Mouse (Mus musculus) heart, postnatal 0 days (tissue): ENCODE results near the gene Lysmd1. TPM values are rescaled to one million over a fixed set of nuclear protein-coding genes. Genes with fewer than 3 reads are reported as not detected.
A peak's percentile ranks its signal among the peaks of the same experiment; 100 is the strongest.

ENCODE experiments used
- ATAC-seq: fragments of 200-750 bp; cut with Nextera tagmentation; 2 replicates; pipeline ENCODE4 v1.8.0; 2017; ENCODE audit warnings: low read depth, moderate number of reproducible peaks, moderate library complexity; ENCODE audit not compliant: insufficient read depth
- DNase-seq: peaks from one replicate; pipeline ENCODE4 v3.0.0-alpha.2; 2016; ENCODE audit warnings: low spot score
- H3K27ac ChIP-seq: fragments of 300-500 bp; sonication (generic); 2 replicates; pipeline ENCODE4 v1.5.1; 2014; ENCODE audit warnings: low read depth, mild to moderate bottlenecking
- H3K27me3 ChIP-seq: fragments of 300-500 bp; sonication (generic); 2 replicates; pipeline ENCODE4 v1.6.1; 2014; ENCODE audit warnings: low read length, mixed read lengths; ENCODE audit not compliant: control insufficient read depth, insufficient read depth
- H3K36me3 ChIP-seq: fragments of 300-500 bp; sonication (generic); replicated peaks from 2 replicates; pipeline ENCODE4 v1.6.1; 2014; ENCODE audit warnings: low read length, mixed read lengths; ENCODE audit not compliant: control insufficient read depth, insufficient read depth
- H3K4me1 ChIP-seq: fragments of 300-500 bp; sonication (generic); 2 replicates; pipeline ENCODE4 v1.6.1; 2014; ENCODE audit warnings: antibody characterized with exemption; ENCODE audit not compliant: control insufficient read depth, insufficient read depth
- H3K4me2 ChIP-seq: fragments of 300-500 bp; sonication (generic); 2 replicates; pipeline ENCODE4 v1.6.1; 2014; ENCODE audit warnings: low read depth, mild to moderate bottlenecking, low read length, moderate library complexity
- H3K4me3 ChIP-seq: fragments of 300-500 bp; sonication (generic); 2 replicates; pipeline ENCODE4 v1.5.1; 2014; ENCODE audit warnings: low read depth, low read length
- H3K9ac ChIP-seq: fragments of 300-500 bp; sonication (generic); replicated peaks from 2 replicates; pipeline ENCODE4 v1.6.1; 2014; ENCODE audit warnings: low read depth, low read length, mixed read lengths
- H3K9me3 ChIP-seq: fragments of 300-500 bp; sonication (generic); replicated peaks from 2 replicates; pipeline ENCODE4 v1.6.1; 2016; ENCODE audit warnings: low read length; ENCODE audit not compliant: control insufficient read depth
- CTCF ChIP-seq: IDR thresholded peaks from 2 replicates; pipeline ENCODE4 v1.5.1; 2016; ENCODE audit warnings: antibody characterized with exemption, control low read depth, low read depth
- EP300 ChIP-seq: IDR thresholded peaks from 2 replicates; pipeline ENCODE4 v1.6.1; 2016; ENCODE audit warnings: antibody characterized with exemption, low read depth
- WGBS: fragments of 180-500 bp; shearing (Covaris S2); extraction: QIAGEN DNeasy Blood & Tissue Kit; methylation state at CpG from one replicate; pipeline ENCODE4 v1.1.7; 2014; 5-methylcytosine and 5-hydroxymethylcytosine counted together
- polyA plus RNA-seq: library from polyadenylated mRNA; unstranded; fragments of >200 nt; fragmentation: Nextera tagmentation; extraction: Ambion mirVana; gene quantifications from 2 replicates; pipeline ENCODE4 v1.2.1, GENCODE M21; 2015
- total RNA-seq: library from RNA; depleted of rRNA; stranded (reverse); fragments of >200 nt; gene quantifications from 2 replicates; pipeline ENCODE4 v1.2.3, GENCODE M21; 2014; ENCODE audit warnings: low replicate concordance

Gene Lysmd1
- total and polyA plus RNA-seq, 2 experiments from 2014 or later = 6.1 to 8.7 TPM

- ATAC-seq (peak; percentile 78), DNase-seq (peak; percentile 69)
- no peak for TF ChIP-seq EP300
- peak; percentile 92 for TF ChIP-seq CTCF
- Histone ChIP-seq H3K9ac (no peak overlapping the region), H3K36me3 (no peaks in the 10 kb centered on the region), H3K27ac (no peak overlapping the region), H3K4me2 (no peak overlapping the region), H3K9me3 (no peaks in the 10 kb centered on the region), H3K27me3 (no peaks in the 10 kb centered on the region), H3K4me1 (no peaks in the 10 kb centered on the region), H3K4me3 (no peak overlapping the region)
- 8% methylated on average over 5 of the region's 5 CpGs for WGBS
These were observed 8.7 kb downstream of the Lysmd1 start for GRCm38 (mm10) chr3:95142617-95143011.

- Histone ChIP-seq H3K4me1 (no peaks in the 10 kb centered on the region), H3K9ac (no peak overlapping the region), H3K27me3 (no peaks in the 10 kb centered on the region), H3K27ac (no peak overlapping the region), H3K9me3 (no peaks in the 10 kb centered on the region), H3K4me3 (no peak overlapping the region), H3K4me2 (no peak overlapping the region), H3K36me3 (no peaks in the 10 kb centered on the region)
- 59% methylated on average over 3 of the region's 3 CpGs for WGBS
- TF ChIP-seq EP300 = no peak
- TF ChIP-seq CTCF = no peak
- DNase-seq (no peak), ATAC-seq (no peak)
These were observed 14.0 kb downstream of the Lysmd1 start for GRCm38 (mm10) chr3:95147924-95148323.

GRCm38 (mm10) chr3:95153874-95154273 is 20.0 kb downstream of the Lysmd1 start:
- DNase-seq = no peak
- no peak overlapping the region for H3K4me3 ChIP-seq
- H3K4me1 ChIP-seq = no peaks in the 10 kb centered on the region
- H3K4me2 ChIP-seq = no peak overlapping the region
- H3K9me3 ChIP-seq = no peaks in the 10 kb centered on the region
- TF ChIP-seq CTCF (peak; percentile 42), EP300 (no peak)
- ATAC-seq = no peak
- H3K36me3 ChIP-seq = no peaks in the 10 kb centered on the region
- H3K9ac ChIP-seq = no peak overlapping the region
- WGBS = 46% methylated on average over 4 of the region's 4 CpGs
- no peak overlapping the region for H3K27ac ChIP-seq
- peaks cover 3% of the 10 kb centered on the region; the same call in 1 of the 2 replicates for H3K27me3 ChIP-seq

GRCm38 (mm10) chr3:95159511-95159986 is 25.7 kb downstream of the Lysmd1 start:
- peak overlapping the region; percentile 83 for H3K4me3 ChIP-seq
- ATAC-seq (no peak), DNase-seq (no peak)
- peaks cover 34% of the 10 kb centered on the region for H3K4me1 ChIP-seq
- H3K4me2 ChIP-seq = peak overlapping the region; percentile 97
- 20% methylated on average over 8 of the region's 8 CpGs for WGBS
- H3K9ac ChIP-seq = peak overlapping the region; percentile 71; the same call in 1 of the 2 replicates
- no peak for TF ChIP-seq CTCF
- no peak for TF ChIP-seq EP300
- no peaks in the 10 kb centered on the region for H3K9me3 ChIP-seq
- H3K36me3 ChIP-seq = no peaks in the 10 kb centered on the region
- peaks cover 11% of the 10 kb centered on the region; the same call in 1 of the 2 replicates for H3K27me3 ChIP-seq
- no peak overlapping the region for H3K27ac ChIP-seq

GRCm38 (mm10) chr3:95159987-95160963 is 26.4 kb downstream of the Lysmd1 start, which contains the start of gene Sema6c:
Gene Sema6c (plus strand): TSS chr3:95160457.
- no peaks in the 10 kb centered on the region for H3K9me3 ChIP-seq
- H3K9ac ChIP-seq = peak within 1 kb of the TSS; percentile 71
- DNase-seq = peak; percentile 94
- peaks cover 38% of the 10 kb centered on the region for H3K4me1 ChIP-seq
- peak within 1 kb of the TSS; percentile 97 for H3K4me2 ChIP-seq
- WGBS = under 1% methylated on average over 64 of the region's 66 CpGs
- H3K36me3 ChIP-seq = no peaks in the 10 kb centered on the region
- TF ChIP-seq EP300 = no peak
- ATAC-seq = peak; percentile 97
- peak within 1 kb of the TSS; percentile 83 for H3K4me3 ChIP-seq
- no peak within 1 kb of the TSS for H3K27ac ChIP-seq
- H3K27me3 ChIP-seq = peaks cover 11% of the 10 kb centered on the region; the same call in 1 of the 2 replicates
